In genomic region chr15:78531901-78532469, GRCm38 (mm10) we compare ENCODE assay signal across 8 mouse cellular contexts. TPM values are rescaled to one million over a fixed set of nuclear protein-coding genes. Genes with fewer than 3 reads are reported as not detected.
DNase-seq lines count a peak whose midpoint lies in the region; ATAC-seq and TF ChIP-seq lines count a peak whose summit lies in the region.

No protein-coding gene starts in this region.

- no peaks in the 10 kb centered on the region for H3K36me3 ChIP-seq in hindbrain, embryonic 10.5 days
- no peaks in the 10 kb centered on the region for H3K36me3 ChIP-seq in lung, postnatal 0 days (ENCODE audit: insufficient read depth, low read length)

- peaks cover 53% of the 10 kb centered on the region for H3K4me1 ChIP-seq in hindbrain, embryonic 10.5 days (replicated peaks)
- H3K4me1 ChIP-seq in lung, postnatal 0 days (ENCODE audit: insufficient read depth, low read depth, low read length): peaks cover 8% of the 10 kb centered on the region; the same call in 1 of the 2 replicates

- TF ChIP-seq CTCF in lung, postnatal 0 days (IDR thresholded peaks at IDR 0.05): peak; percentile 96

- peak; percentile 100 for DNase-seq in MN1 (ENCODE audit: low spot score)
- DNase-seq in cerebellum, adult 9-10 months: peak; percentile 100
- peak; percentile 97 for DNase-seq in hindbrain, embryonic 10.5 days (ENCODE audit: low spot score)
- DNase-seq in layer of hippocampus, adult 9-11 months: peak; percentile 98
- peak; percentile 98 for DNase-seq in lung, postnatal 0 days (ENCODE audit: low spot score)
- peak; percentile 97 for DNase-seq in ovary, postnatal 14 days (ENCODE audit: low spot score)
- DNase-seq in thymus, postnatal 14 days: peak; percentile 97

- ATAC-seq in frontal cortex, adult (ENCODE audit: low TSS enrichment): peak; percentile 87
- peak; percentile 85 for ATAC-seq in lung, postnatal 0 days

- H3K9ac ChIP-seq in lung, postnatal 0 days (replicated peaks; ENCODE audit: low read depth): peak overlapping the region; percentile 35; the same call in 1 of the 2 replicates

- peak overlapping the region; percentile 49 for H3K4me3 ChIP-seq in hindbrain, embryonic 10.5 days
- H3K4me3 ChIP-seq in lung, postnatal 0 days (ENCODE audit: low read depth, low read length): peak overlapping the region; percentile 32

- H3K4me2 ChIP-seq in lung, postnatal 0 days (replicated peaks; ENCODE audit: low read depth, low read length): peak overlapping the region; percentile 48

- no peak for TF ChIP-seq EP300 in lung, postnatal 0 days (IDR thresholded peaks at IDR 0.05)

- peaks cover 22% of the 10 kb centered on the region for H3K27me3 ChIP-seq in hindbrain, embryonic 10.5 days (ENCODE audit: insufficient read depth, poor library complexity, severe bottlenecking)
- no peaks in the 10 kb centered on the region for H3K27me3 ChIP-seq in lung, postnatal 0 days (replicated peaks; ENCODE audit: insufficient read depth, low read length)

- no peaks in the 10 kb centered on the region for H3K9me3 ChIP-seq in hindbrain, embryonic 10.5 days
- no peaks in the 10 kb centered on the region for H3K9me3 ChIP-seq in lung, postnatal 0 days (ENCODE audit: low read length)

- H3K27ac ChIP-seq in hindbrain, embryonic 10.5 days: peak overlapping the region; percentile 81
- peak overlapping the region; percentile 77 for H3K27ac ChIP-seq in lung, postnatal 0 days (ENCODE audit: low read length)

- under 1% methylated on average over 25 of the region's 25 CpGs for WGBS in hindbrain, embryonic 10.5 days
- 0% methylated on average over 25 of the region's 25 CpGs for WGBS in lung, postnatal 0 days

RNA-seq across cellular contexts. Expression of gene C1qtnf6, which starts 0.8 kb away (rescaled TPM):
- 9.8 and 9.9 TPM in 2 replicates for polyA plus RNA-seq in hindbrain, embryonic 10.5 days (2016; fragmentation: Nextera tagmentation; extraction: Ambion mirVana)
- polyA plus RNA-seq in lung, postnatal 0 days (2015; fragmentation: Nextera tagmentation; extraction: Ambion mirVana): 19.1 and 21.5 TPM in 2 replicates

RNA-seq across cellular contexts. Expression of gene Sstr3, which starts 12.5 kb away (rescaled TPM):
- 0.04 and 0.22 TPM in 2 replicates for polyA plus RNA-seq in hindbrain, embryonic 10.5 days (2016; fragmentation: Nextera tagmentation; extraction: Ambion mirVana)
- polyA plus RNA-seq in lung, postnatal 0 days (2015; fragmentation: Nextera tagmentation; extraction: Ambion mirVana): 0.06 and 0.10 TPM in 2 replicates

RNA-seq across cellular contexts. Expression of gene Il2rb, which starts 36.9 kb away (rescaled TPM):
- not detected in 2 replicates for polyA plus RNA-seq in hindbrain, embryonic 10.5 days (2016; fragmentation: Nextera tagmentation; extraction: Ambion mirVana)
- polyA plus RNA-seq in lung, postnatal 0 days (2015; fragmentation: Nextera tagmentation; extraction: Ambion mirVana): 0.63 and 0.67 TPM in 2 replicates

RNA-seq across cellular contexts. Expression of gene Rac2, which starts 40.6 kb away (rescaled TPM):
- 7.8 and 8.1 TPM in 2 replicates for polyA plus RNA-seq in hindbrain, embryonic 10.5 days (2016; fragmentation: Nextera tagmentation; extraction: Ambion mirVana)
- polyA plus RNA-seq in lung, postnatal 0 days (2015; fragmentation: Nextera tagmentation; extraction: Ambion mirVana): 29.7 and 32.1 TPM in 2 replicates

Comparison
In these comparisons a context has a peak if more than half of its experiments do, and no peak if none do; other contexts are left out.
1. Peak in every context shown above with its lines: DNase-seq, ATAC-seq, H3K4me3 ChIP-seq and H3K27ac ChIP-seq.